Mouse (Mus musculus) forebrain, embryonic 13.5 days (tissue): ENCODE data around the gene Ppbp. TPM values are rescaled to one million over a fixed set of nuclear protein-coding genes. Genes with fewer than 3 reads are reported as not detected.

ENCODE experiments used
- ATAC-seq: fragments of 200-750 bp; cut with Nextera tagmentation; 2 replicates; pipeline ENCODE4 v1.8.0; 2017
- H3K27ac ChIP-seq: fragments of 300-500 bp; sonication (generic); 2 replicates; pipeline ENCODE4 v1.5.1; 2015; ENCODE audit warnings: inconsistent platforms, mild to moderate bottlenecking, moderate library complexity
- H3K27me3 ChIP-seq: fragments of 300-500 bp; sonication (generic); 2 replicates; pipeline ENCODE4 v1.6.1; 2015; ENCODE audit warnings: mild to moderate bottlenecking, inconsistent platforms
- H3K36me3 ChIP-seq: fragments of 300-500 bp; sonication (generic); 2 replicates; pipeline ENCODE4 v1.6.1; 2015; ENCODE audit warnings: mild to moderate bottlenecking, inconsistent platforms; ENCODE audit not compliant: poor library complexity, severe bottlenecking
- H3K4me1 ChIP-seq: fragments of 300-500 bp; sonication (generic); 2 replicates; pipeline ENCODE4 v1.6.1; 2015; ENCODE audit warnings: inconsistent platforms
- H3K4me2 ChIP-seq: fragments of 300-500 bp; sonication (generic); 2 replicates; pipeline ENCODE4 v1.6.1; 2015; ENCODE audit warnings: inconsistent platforms, mild to moderate bottlenecking, moderate library complexity
- H3K4me3 ChIP-seq: fragments of 300-500 bp; sonication (generic); 2 replicates; pipeline ENCODE4 v1.5.1; 2015; ENCODE audit warnings: mild to moderate bottlenecking, inconsistent platforms
- H3K9ac ChIP-seq: fragments of 300-500 bp; sonication (generic); 2 replicates; pipeline ENCODE4 v1.6.1; 2015; ENCODE audit warnings: mild to moderate bottlenecking, inconsistent platforms
- H3K9me3 ChIP-seq: fragments of 300-500 bp; sonication (generic); replicated peaks from 2 replicates; pipeline ENCODE4 v1.6.1; 2016; ENCODE audit warnings: inconsistent platforms
- WGBS: fragments of 180-500 bp; shearing (Covaris S2); methylation state at CpG from one replicate; pipeline ENCODE4 v1.1.7; 2015; 5-methylcytosine and 5-hydroxymethylcytosine counted together
- polyA plus RNA-seq: library from polyadenylated mRNA; unstranded; fragments of >200 nt; fragmentation: Nextera tagmentation; extraction: Ambion mirVana; gene quantifications from 2 replicates; pipeline ENCODE4 v1.2.1, GENCODE M21; 2015

Ppbp gene
- polyA plus RNA-seq, 1 experiment from 2014 or later: 3.3 TPM

- H3K9me3 ChIP-seq: no peaks in the 10 kb centered on the region
- H3K27ac ChIP-seq: no peak overlapping the region
- no peaks in the 10 kb centered on the region for H3K36me3 ChIP-seq
- no peak overlapping the region for H3K4me3 ChIP-seq
- no peaks in the 10 kb centered on the region for H3K4me1 ChIP-seq
- no peak overlapping the region for H3K9ac ChIP-seq
- H3K4me2 ChIP-seq: no peak overlapping the region
- ATAC-seq: no peak
- H3K27me3 ChIP-seq: no peaks in the 10 kb centered on the region
- 84% methylated on average over 8 of the region's 8 CpGs for WGBS
Measured at GRCm38 (mm10) chr5:90765821-90766606, 2.3 kb upstream of the Ppbp start.

- 63% methylated on average over 3 of the region's 3 CpGs for WGBS
- Histone ChIP-seq H3K9ac (no peak overlapping the region), H3K36me3 (no peaks in the 10 kb centered on the region), H3K27ac (no peak overlapping the region), H3K4me2 (no peak overlapping the region), H3K27me3 (no peaks in the 10 kb centered on the region), H3K9me3 (no peaks in the 10 kb centered on the region), H3K4me3 (no peak overlapping the region), H3K4me1 (no peaks in the 10 kb centered on the region)
- no peak for ATAC-seq
Measured at GRCm38 (mm10) chr5:90771369-90771768, 3.1 kb downstream of the Ppbp start.

- H3K4me1 ChIP-seq: no peaks in the 10 kb centered on the region
- ATAC-seq: no peak
- WGBS: 90% methylated on average over 16 of the region's 16 CpGs
Measured at GRCm38 (mm10) chr5:90771880-90772653, 3.7 kb downstream of the Ppbp start, which contains the start of gene Pf4. Gene Pf4 (plus strand): TSS chr5:90772435.

GRCm38 (mm10) chr5:90775562-90775961 is 7.2 kb downstream of the Ppbp start:
- Histone ChIP-seq H3K4me1 (no peaks in the 10 kb centered on the region), H3K4me2 (no peak overlapping the region)
- 91% methylated on average over 5 of the region's 5 CpGs for WGBS

More at GRCm38 (mm10) chr5:90771880-90772653, 3.7 kb downstream of the Ppbp start, which contains the start of gene Pf4:
- H3K27me3 ChIP-seq: no peaks in the 10 kb centered on the region
- H3K4me3 ChIP-seq: no peak within 1 kb of the TSS
- no peak within 1 kb of the TSS for H3K9ac ChIP-seq
- H3K36me3 ChIP-seq: no peaks in the 10 kb centered on the region
- no peak within 1 kb of the TSS for H3K27ac ChIP-seq
- H3K9me3 ChIP-seq: no peaks in the 10 kb centered on the region
- no peak within 1 kb of the TSS for H3K4me2 ChIP-seq

GRCm38 (mm10) chr5:90777621-90778020 is 9.3 kb downstream of the Ppbp start:
- H3K36me3 ChIP-seq: no peaks in the 10 kb centered on the region
- no peaks in the 10 kb centered on the region for H3K9me3 ChIP-seq
- no peaks in the 10 kb centered on the region for H3K27me3 ChIP-seq
- H3K9ac ChIP-seq: no peak overlapping the region
- ATAC-seq: no peak
- H3K27ac ChIP-seq: no peak overlapping the region
- H3K4me2 ChIP-seq: no peak overlapping the region
- WGBS: 66% methylated on average over 10 of the region's 10 CpGs
- no peak overlapping the region for H3K4me3 ChIP-seq
- no peaks in the 10 kb centered on the region for H3K4me1 ChIP-seq

More at GRCm38 (mm10) chr5:90775562-90775961, 7.2 kb downstream of the Ppbp start:
- no peak for ATAC-seq
- H3K27me3 ChIP-seq: no peaks in the 10 kb centered on the region
- H3K27ac ChIP-seq: no peak overlapping the region
- H3K9me3 ChIP-seq: no peaks in the 10 kb centered on the region
- H3K4me3 ChIP-seq: no peak overlapping the region
- no peak overlapping the region for H3K9ac ChIP-seq
- no peaks in the 10 kb centered on the region for H3K36me3 ChIP-seq

- H3K4me3 ChIP-seq: no peak overlapping the region
Measured at GRCm38 (mm10) chr5:90778856-90779255, 10.5 kb downstream of the Ppbp start.

GRCm38 (mm10) chr5:90783697-90784096 is 15.4 kb downstream of the Ppbp start:
- no peak for ATAC-seq
- H3K4me1 ChIP-seq: peaks cover 4% of the 10 kb centered on the region; the same call in 1 of the 2 replicates
- 95% methylated on average over 3 of the region's 3 CpGs for WGBS

More at GRCm38 (mm10) chr5:90778856-90779255, 10.5 kb downstream of the Ppbp start:
- Histone ChIP-seq H3K36me3 (no peaks in the 10 kb centered on the region), H3K27ac (no peak overlapping the region), H3K4me1 (no peaks in the 10 kb centered on the region), H3K4me2 (no peak overlapping the region), H3K9me3 (no peaks in the 10 kb centered on the region), H3K27me3 (no peaks in the 10 kb centered on the region), H3K9ac (no peak overlapping the region)
- no peak for ATAC-seq
- 82% methylated on average over 6 of the region's 6 CpGs for WGBS

GRCm38 (mm10) chr5:90785659-90786588 is 17.6 kb downstream of the Ppbp start, which contains the start of gene Cxcl3:
Gene Cxcl3 (plus strand): TSS chr5:90786103.
- Histone ChIP-seq H3K4me1 (peaks cover 4% of the 10 kb centered on the region; the same call in 1 of the 2 replicates), H3K27me3 (0 out of 2 replicates have a peak, but pooled peaks cover 3% of the 10 kb centered on the region), H3K4me2 (peak within 1 kb of the TSS; percentile 70), H3K36me3 (no peaks in the 10 kb centered on the region), H3K9me3 (no peaks in the 10 kb centered on the region), H3K9ac (peak within 1 kb of the TSS; percentile 43; the same call in 1 of the 2 replicates), H3K4me3 (peak within 1 kb of the TSS; percentile 34), H3K27ac (no peak within 1 kb of the TSS)
- peak; percentile 88 for ATAC-seq
- 14% methylated on average over 26 of the region's 26 CpGs for WGBS

More at GRCm38 (mm10) chr5:90783697-90784096, 15.4 kb downstream of the Ppbp start:
- Histone ChIP-seq H3K27ac (no peak overlapping the region), H3K9ac (no peak overlapping the region), H3K9me3 (no peaks in the 10 kb centered on the region), H3K36me3 (no peaks in the 10 kb centered on the region), H3K4me2 (no peak overlapping the region), H3K27me3 (0 out of 2 replicates have a peak, but pooled peaks cover 3% of the 10 kb centered on the region), H3K4me3 (no peak overlapping the region)

GRCm38 (mm10) chr5:90788114-90788513 is 19.8 kb downstream of the Ppbp start:
- Histone ChIP-seq H3K4me2 (no peak overlapping the region), H3K27me3 (0 out of 2 replicates have a peak, but pooled peaks cover 3% of the 10 kb centered on the region), H3K4me1 (peaks cover 4% of the 10 kb centered on the region; the same call in 1 of the 2 replicates), H3K9ac (no peak overlapping the region), H3K4me3 (no peak overlapping the region), H3K27ac (no peak overlapping the region), H3K36me3 (no peaks in the 10 kb centered on the region), H3K9me3 (no peaks in the 10 kb centered on the region)
- 73% methylated on average over 4 of the region's 4 CpGs for WGBS
- ATAC-seq: no peak

GRCm38 (mm10) chr5:90789306-90790073 is 21.2 kb downstream of the Ppbp start:
- Histone ChIP-seq H3K4me2 (no peak overlapping the region), H3K9me3 (no peaks in the 10 kb centered on the region), H3K4me1 (peaks cover 4% of the 10 kb centered on the region; the same call in 1 of the 2 replicates), H3K4me3 (no peak overlapping the region), H3K9ac (no peak overlapping the region), H3K36me3 (no peaks in the 10 kb centered on the region), H3K27me3 (0 out of 2 replicates have a peak, but pooled peaks cover 3% of the 10 kb centered on the region), H3K27ac (no peak overlapping the region)
- 92% methylated on average over 11 of the region's 11 CpGs for WGBS
- no peak for ATAC-seq
